Comparison of ENCODE assay signal across 8 mouse cellular contexts in the genomic region with DNA sequence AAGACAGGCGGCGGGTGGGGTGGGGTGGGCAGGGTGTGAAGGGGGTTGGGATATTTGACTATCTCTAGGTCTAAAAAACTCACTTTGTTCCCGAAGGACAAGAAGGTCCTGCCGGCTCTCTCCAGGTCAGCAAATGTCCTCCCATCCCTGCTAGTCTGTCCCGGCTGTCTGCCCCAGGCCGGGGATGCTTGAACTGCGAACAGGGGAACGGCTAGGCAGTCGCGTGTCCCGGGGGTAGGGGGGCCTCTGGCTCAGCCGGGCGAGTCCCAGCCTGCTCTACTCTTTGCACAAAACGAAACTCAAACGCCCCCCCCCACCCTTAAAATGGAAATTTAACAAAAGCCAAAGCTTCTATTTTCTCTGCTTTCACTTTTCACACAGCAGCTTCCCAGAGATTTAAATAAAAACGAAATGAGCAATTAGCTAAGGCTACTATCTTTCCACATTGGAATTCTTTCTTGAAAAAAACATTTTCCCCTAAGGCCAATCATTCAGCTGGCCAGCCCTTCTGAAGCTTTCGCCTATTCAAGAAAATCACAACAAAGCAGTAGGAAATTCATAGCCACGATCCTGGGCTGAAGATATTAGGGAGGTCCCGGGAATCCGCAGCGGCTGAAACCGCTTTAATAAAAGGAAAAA. TPM values are rescaled to one million over a fixed set of nuclear protein-coding genes. Genes with fewer than 3 reads are reported as not detected.
DNase-seq lines count a peak whose midpoint lies in the region; ATAC-seq and TF ChIP-seq lines count a peak whose summit lies in the region.

No protein-coding gene starts in this region.

- no peaks in the 10 kb centered on the region for H3K9me3 ChIP-seq in lung, embryonic 16.5 days (ENCODE audit: control insufficient read depth, low read length)
- no peaks in the 10 kb centered on the region for H3K9me3 ChIP-seq in stomach, embryonic 15.5 days

- H3K79me2 ChIP-seq in heart, adult 2 months (replicated peaks; ENCODE audit: control insufficient read depth, insufficient read depth, low read length): no peaks in the 10 kb centered on the region

- H3K27me3 ChIP-seq in heart, adult 2 months (ENCODE audit: control insufficient read depth, insufficient read depth, low read length): peaks cover 8% of the 10 kb centered on the region
- H3K27me3 ChIP-seq in lung, embryonic 16.5 days (ENCODE audit: control insufficient read depth, insufficient read depth, low read depth, low read length): no peaks in the 10 kb centered on the region
- no peaks in the 10 kb centered on the region for H3K27me3 ChIP-seq in stomach, embryonic 15.5 days (replicated peaks)

- no peaks in the 10 kb centered on the region for H3K36me3 ChIP-seq in heart, adult 2 months (ENCODE audit: control insufficient read depth, insufficient read depth, low read length)
- H3K36me3 ChIP-seq in lung, embryonic 16.5 days (ENCODE audit: control insufficient read depth, insufficient read depth, low read length): peaks cover 11% of the 10 kb centered on the region; the same call in 1 of the 2 replicates
- no peaks in the 10 kb centered on the region for H3K36me3 ChIP-seq in stomach, embryonic 15.5 days

- 18% methylated on average over 22 of the region's 22 CpGs for WGBS in heart, adult 2 months
- 4% methylated on average over 22 of the region's 22 CpGs for WGBS in lung, embryonic 16.5 days
- WGBS in stomach, embryonic 15.5 days: 10% methylated on average over 22 of the region's 22 CpGs

- intact Hi-C loops in heart, adult 2 months (cut with DNase I): loop anchor here (10.0 kb wide), 3 partner anchors 191 to 1421 kb away; no protein-coding TSS in a partner anchor

- H3K27ac ChIP-seq in heart, adult 2 months: peak overlapping the region; percentile 58; the same call in 1 of the 2 replicates
- peak overlapping the region; percentile 95 for H3K27ac ChIP-seq in lung, embryonic 16.5 days (ENCODE audit: low read length)
- peak overlapping the region; percentile 86 for H3K27ac ChIP-seq in stomach, embryonic 15.5 days

- TF ChIP-seq EP300 in heart, adult 2 months (IDR thresholded peaks at IDR 0.05; ENCODE audit: insufficient read depth, low read depth, low read length): no peak

- peak; percentile 21 for DNase-seq in 3T3-L1 (ENCODE audit: low read depth, low spot score)
- peak; percentile 21 for DNase-seq in adrenal gland, adult 8-10 months
- peak in 1 of 2 experiments; percentile 42 for DNase-seq in heart, adult 2 months
- peak; percentile 47 for DNase-seq in kidney, adult 9 months
- DNase-seq in thymus, postnatal 10 days (ENCODE audit: low spot score in 2 of 2): no peak
- DNase-seq in right cerebral cortex, postnatal 10 days (ENCODE audit: low spot score in 2 of 2): no peak

- ATAC-seq in lung, embryonic 16.5 days (ENCODE audit: low read depth): no peak
- no peak for ATAC-seq in stomach, embryonic 15.5 days (ENCODE audit: insufficient read depth, low FRiP score, low read depth)

- peak overlapping the region; percentile 88 for H3K4me2 ChIP-seq in lung, embryonic 16.5 days (ENCODE audit: low read depth, low read length)
- H3K4me2 ChIP-seq in stomach, embryonic 15.5 days: peak overlapping the region; percentile 71

- TF ChIP-seq POLR2A in heart, adult 2 months (IDR thresholded peaks at IDR 0.05; ENCODE audit: insufficient read depth, low read depth, low read length): no peak

- peak overlapping the region; percentile 67 for H3K9ac ChIP-seq in heart, adult 2 months (ENCODE audit: low read depth, low read length)
- H3K9ac ChIP-seq in lung, embryonic 16.5 days (ENCODE audit: low read length): peak overlapping the region; percentile 74
- H3K9ac ChIP-seq in stomach, embryonic 15.5 days: peak overlapping the region; percentile 46

- H3K4me1 ChIP-seq in heart, adult 2 months (ENCODE audit: control insufficient read depth, insufficient read depth, low read length): no peaks in the 10 kb centered on the region
- peaks cover 7% of the 10 kb centered on the region for H3K4me1 ChIP-seq in lung, embryonic 16.5 days (replicated peaks; ENCODE audit: control insufficient read depth, insufficient read depth, low read length)
- peaks cover 8% of the 10 kb centered on the region; the same call in 1 of the 2 replicates for H3K4me1 ChIP-seq in stomach, embryonic 15.5 days

- H3K4me3 ChIP-seq in heart, adult 2 months: peak overlapping the region; percentile 32
- peak overlapping the region; percentile 56 for H3K4me3 ChIP-seq in lung, embryonic 16.5 days (ENCODE audit: low read length)
- peak overlapping the region; percentile 41 for H3K4me3 ChIP-seq in stomach, embryonic 15.5 days (replicated peaks)

- no peak for TF ChIP-seq CTCF in heart, adult 2 months (IDR thresholded peaks at IDR 0.05)

RNA-seq across cellular contexts. Expression of a gene that starts 6.0 kb away (rescaled TPM):
- 10 to 100 TPM; 30.6 to 41.2 (median 34.7) TPM for total RNA-seq in adrenal gland, adult 8-10 months (2022)
- total RNA-seq in heart, adult 2 months (2021): 1 to 10 TPM; 1.4 to 1.5 TPM
- polyA plus RNA-seq in heart, adult 2 months (2012; rRNA removed): 0.88 and 1.5 TPM in 2 replicates
- 14.2 and 17.1 TPM in 2 replicates for polyA plus RNA-seq in lung, embryonic 16.5 days (2015; fragmentation: Nextera tagmentation; extraction: Ambion mirVana)
- polyA plus RNA-seq in stomach, embryonic 15.5 days (2015; fragmentation: Nextera tagmentation; extraction: Ambion mirVana): 21.4 and 21.7 TPM in 2 replicates

RNA-seq across cellular contexts. Expression of a gene that starts 36.1 kb away (rescaled TPM):
- total RNA-seq in adrenal gland, adult 8-10 months (2022): 1 to 10 TPM; 3.4 to 8.5 (median 5.7) TPM
- total RNA-seq in heart, adult 2 months (2021): 1 to 10 TPM; 1.0 to 1.1 TPM
- polyA plus RNA-seq in heart, adult 2 months (2012; rRNA removed): 0.43 and 0.44 TPM in 2 replicates
- polyA plus RNA-seq in lung, embryonic 16.5 days (2015; fragmentation: Nextera tagmentation; extraction: Ambion mirVana): 1.2 and 1.3 TPM in 2 replicates
- 0.35 and 0.57 TPM in 2 replicates for polyA plus RNA-seq in stomach, embryonic 15.5 days (2015; fragmentation: Nextera tagmentation; extraction: Ambion mirVana)

Comparison
In these comparisons a context has a peak if more than half of its experiments do, and no peak if none do; other contexts are left out.
1. DNase-seq: peak in 3T3-L1 (single experiment), adrenal gland, adult 8-10 months (single experiment) and kidney, adult 9 months (single experiment); none in thymus, postnatal 10 days (0 of 2) and right cerebral cortex, postnatal 10 days (0 of 2).
2. Peak in every context shown above with its lines, with median percentiles within 50 percentile points of each other: H3K27ac ChIP-seq, H3K4me3 ChIP-seq and H3K9ac ChIP-seq.